Mouse (Mus musculus) heart, postnatal 0 days (tissue): ENCODE measurements around the gene Patz1.

ENCODE experiments used
- CTCF ChIP-seq: IDR thresholded peaks from 2 replicates; pipeline ENCODE4 v1.5.1; 2016; ENCODE audit warnings: antibody characterized with exemption, control low read depth, low read depth
- EP300 ChIP-seq: IDR thresholded peaks from 2 replicates; pipeline ENCODE4 v1.6.1; 2016; ENCODE audit warnings: antibody characterized with exemption, low read depth

- no peak for TF ChIP-seq CTCF
- no peak for TF ChIP-seq EP300
Measured at GRCm38 (mm10) chr11:3287921-3288320, 753 bp upstream of the Patz1 start.
